12 mouse cellular contexts compared by ENCODE assay signal in the genomic region with DNA sequence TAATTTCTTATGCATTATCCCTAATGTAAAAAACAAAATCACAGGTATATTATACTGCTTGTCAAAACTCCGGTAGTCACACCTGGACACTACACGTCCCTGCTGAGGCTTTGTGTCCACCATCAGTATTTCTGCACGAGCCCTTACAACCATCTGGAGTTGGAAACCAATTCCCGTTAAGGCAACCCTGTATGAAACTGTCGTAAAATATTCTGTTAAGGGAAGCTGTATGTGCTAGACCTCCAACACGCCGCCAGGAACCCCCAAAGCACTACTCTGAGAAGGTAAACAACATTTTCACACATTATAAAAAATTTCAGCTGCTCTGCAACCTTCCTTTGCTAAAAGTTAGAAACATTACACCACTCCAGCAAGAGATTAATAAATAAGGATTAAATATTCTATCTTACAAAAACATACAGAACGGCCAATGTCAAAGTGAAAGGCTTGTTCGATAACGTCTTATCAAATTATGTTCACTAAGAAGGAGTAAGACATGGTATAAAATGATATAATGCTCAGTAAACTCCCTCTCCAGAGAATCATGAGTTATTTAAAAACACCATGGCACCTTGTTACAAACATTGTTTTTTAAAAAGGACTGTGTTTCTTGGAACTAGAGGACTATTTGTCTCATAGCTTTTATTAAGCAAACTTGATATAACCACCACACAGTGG.
"Had no signal": no experiment of that assay in that cellular context is flagged by ENCODE, and none has a peak within 500 bp of the region (broad histone marks: within the 10 kb centered on the region; RNA-seq: fewer than 3 reads in every experiment).

No protein-coding gene starts in this region.

- H3K4me2 ChIP-seq: midbrain, embryonic 11.5 days had no signal

- DNase-seq: kidney, adult 9 months; kidney, postnatal 36 days; lung, adult 2 months; lung, postnatal 36 days; right cerebral cortex, adult 18-20 months; right cerebral cortex, postnatal 25 days; thymus, postnatal 36 days had no signal

- H3K27ac ChIP-seq: kidney, postnatal 0 days had no signal

- ATAC-seq: intestine, embryonic 16.5 days; lung, postnatal 0 days; midbrain, embryonic 16.5 days had no signal
